Mouse (Mus musculus) embryonic fibroblast, embryonic 13.5 days (primary cell): ENCODE measurements around the gene Msx1.

Experiments
- CTCF ChIP-seq: IDR thresholded peaks from 2 replicates; pipeline ENCODE4 v1.5.1; 2011; ENCODE audit warnings: mild to moderate bottlenecking, control low read depth, low read length, moderate library complexity, borderline replicate concordance; ENCODE audit not compliant: insufficient read depth
- POLR2A ChIP-seq: IDR thresholded peaks from 2 replicates; pipeline ENCODE4 v1.6.1; 2011; ENCODE audit warnings: low read depth, mild to moderate bottlenecking, control low read depth, low read length, moderate library complexity

DNA sequence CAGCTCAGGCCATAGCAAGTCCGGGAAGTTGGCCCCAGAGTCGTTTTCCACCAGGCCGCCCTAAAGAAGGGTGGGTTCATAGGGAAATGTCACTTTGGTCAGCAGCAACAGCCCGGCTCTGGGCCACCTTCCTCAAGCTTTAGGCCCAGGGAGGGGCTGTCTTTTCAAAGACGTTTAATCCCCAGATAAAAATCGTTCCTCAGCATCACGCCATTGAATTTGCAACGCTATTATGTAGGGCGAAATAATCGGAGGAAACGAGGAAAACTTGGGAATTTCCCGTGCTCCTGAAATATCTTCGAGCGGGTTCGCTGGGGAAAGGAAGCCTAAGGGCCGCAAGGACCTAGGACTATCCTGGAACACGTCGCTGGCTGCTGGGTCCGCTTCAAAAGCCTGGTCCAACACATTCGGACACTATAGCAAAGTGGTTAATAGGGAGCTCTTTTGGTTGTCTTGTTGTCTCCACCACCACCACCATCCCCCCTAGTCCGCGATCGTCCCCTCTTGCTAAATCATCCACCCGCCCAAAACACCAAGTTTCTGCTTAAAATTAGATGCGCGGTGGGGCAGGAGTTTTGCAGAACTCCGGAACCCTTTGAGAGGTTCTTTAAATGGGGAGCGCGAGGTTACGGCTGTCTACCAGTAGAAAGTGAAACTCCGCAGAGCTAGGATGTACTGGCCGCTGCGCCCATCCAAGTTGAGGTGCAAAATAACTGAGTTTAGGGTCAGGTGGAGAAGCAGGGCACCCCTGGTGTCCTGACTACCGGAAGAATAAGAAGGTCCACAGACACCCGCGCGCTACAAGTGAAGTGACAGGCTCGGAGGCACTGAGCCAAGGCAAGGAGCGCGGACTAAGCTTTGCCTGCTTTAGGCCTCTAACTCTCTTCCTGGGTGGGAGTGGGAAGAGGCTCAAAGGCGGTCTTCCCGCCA, 1.3 kb downstream of the Msx1 start:
- TF ChIP-seq CTCF (no peak), POLR2A (no peak)
